Mouse (Mus musculus): Measurements from ENCODE around the gene Amhr2.

Gene Amhr2

GRCm38 (mm10) chr15:102445146-102445545 is at the start of gene Amhr2:
TSS of gene Amhr2 (plus strand) at chr15:102445367.
- DNase-seq (ENCODE audit: low read depth, low spot score) = no peak

- DNase-seq (ENCODE audit: low read depth, low spot score) = no peak
Observed at GRCm38 (mm10) chr15:102398629-102399028, 46.5 kb upstream of the Amhr2 start.

- peak; percentile 78 for DNase-seq (ENCODE audit: low read depth, low spot score)
Observed at GRCm38 (mm10) chr15:102399229-102400221, 45.6 kb upstream of the Amhr2 start.

GRCm38 (mm10) chr15:102400476-102401045 is 44.6 kb upstream of the Amhr2 start:
- no peak for DNase-seq (ENCODE audit: low read depth, low spot score)

- no peak for DNase-seq (ENCODE audit: low read depth, low spot score)
Observed at GRCm38 (mm10) chr15:102401278-102401677, 43.9 kb upstream of the Amhr2 start.

- no peak for DNase-seq (ENCODE audit: low read depth, low spot score)
Observed at GRCm38 (mm10) chr15:102402210-102402609, 43.0 kb upstream of the Amhr2 start.

GRCm38 (mm10) chr15:102404608-102405488 is 40.3 kb upstream of the Amhr2 start:
- no peak for DNase-seq (ENCODE audit: low read depth, low spot score)

GRCm38 (mm10) chr15:102405489-102406195 is 39.5 kb upstream of the Amhr2 start, which contains the start of gene Sp1:
TSS of gene Sp1 (plus strand) at chr15:102406143.
- peak; percentile 100 for DNase-seq (ENCODE audit: low read depth, low spot score)

GRCm38 (mm10) chr15:102406196-102406911 is 38.8 kb upstream of the Amhr2 start:
- DNase-seq (ENCODE audit: low read depth, low spot score) = peak; percentile 55

- DNase-seq (ENCODE audit: low read depth, low spot score) = no peak
Observed at GRCm38 (mm10) chr15:102406912-102407580, 38.1 kb upstream of the Amhr2 start.

GRCm38 (mm10) chr15:102407681-102408557 is 37.2 kb upstream of the Amhr2 start:
- no peak for DNase-seq (ENCODE audit: low read depth, low spot score)

- DNase-seq (ENCODE audit: low read depth, low spot score) = no peak
Observed at GRCm38 (mm10) chr15:102408558-102409130, 36.5 kb upstream of the Amhr2 start.

- no peak for DNase-seq (ENCODE audit: low read depth, low spot score)
Observed at GRCm38 (mm10) chr15:102409286-102409685, 35.9 kb upstream of the Amhr2 start.

GRCm38 (mm10) chr15:102411077-102411476 is 34.1 kb upstream of the Amhr2 start:
- DNase-seq (ENCODE audit: low read depth, low spot score) = no peak

GRCm38 (mm10) chr15:102413687-102414086 is 31.5 kb upstream of the Amhr2 start:
- DNase-seq (ENCODE audit: low read depth, low spot score) = no peak

- DNase-seq (ENCODE audit: low read depth, low spot score) = no peak
Observed at GRCm38 (mm10) chr15:102417524-102417923, 27.6 kb upstream of the Amhr2 start.

- no peak for DNase-seq (ENCODE audit: low read depth, low spot score)
Observed at GRCm38 (mm10) chr15:102420986-102421385, 24.2 kb upstream of the Amhr2 start.

- DNase-seq (ENCODE audit: low read depth, low spot score) = peak; percentile 61
Observed at GRCm38 (mm10) chr15:102421437-102421836, 23.7 kb upstream of the Amhr2 start.
